Mouse (Mus musculus) midbrain, embryonic 11.5 days (tissue): ENCODE data around the gene Mnx1. TPM values are rescaled to one million over a fixed set of nuclear protein-coding genes. Genes with fewer than 3 reads are reported as not detected.
A peak's percentile ranks its signal among the peaks of the same experiment; 100 is the strongest.

Experiments
- ATAC-seq: fragments of 200-750 bp; cut with Nextera tagmentation; 2 replicates; pipeline ENCODE4 v1.8.0; 2017; ENCODE audit warnings: moderate TSS enrichment, moderate library complexity; ENCODE audit not compliant: low FRiP score
- DNase-seq: peaks from one replicate; pipeline ENCODE4 v3.0.0; 2015; ENCODE audit warnings: low spot score; ENCODE audit errors: missing footprints
- H3K27ac ChIP-seq: fragments of 300-500 bp; sonication (generic); 2 replicates; pipeline ENCODE4 v1.5.1; 2014; ENCODE audit warnings: low read depth, low read length
- H3K27me3 ChIP-seq: fragments of 300-500 bp; sonication (generic); 2 replicates; pipeline ENCODE4 v1.6.1; 2014; ENCODE audit warnings: mild to moderate bottlenecking, low read length, moderate library complexity, mixed read lengths; ENCODE audit not compliant: control insufficient read depth, insufficient read depth
- H3K36me3 ChIP-seq: fragments of 300-500 bp; sonication (generic); 2 replicates; pipeline ENCODE4 v1.6.1; 2014; ENCODE audit warnings: mild to moderate bottlenecking, low read length, moderate library complexity, mixed read lengths; ENCODE audit not compliant: control insufficient read depth, insufficient read depth
- H3K4me1 ChIP-seq: fragments of 300-500 bp; sonication (generic); 2 replicates; pipeline ENCODE4 v1.6.1; 2014; ENCODE audit warnings: low read length; ENCODE audit not compliant: control insufficient read depth, insufficient read depth
- H3K4me2 ChIP-seq: fragments of 300-500 bp; sonication (generic); 2 replicates; pipeline ENCODE4 v1.6.1; 2014; ENCODE audit warnings: mild to moderate bottlenecking, moderate library complexity
- H3K4me3 ChIP-seq: fragments of 300-500 bp; sonication (generic); 2 replicates; pipeline ENCODE4 v1.5.1; 2014; ENCODE audit warnings: low read depth, low read length
- H3K9ac ChIP-seq: fragments of 300-500 bp; sonication (generic); 2 replicates; pipeline ENCODE4 v1.6.1; 2014; ENCODE audit warnings: low read length
- H3K9me3 ChIP-seq: fragments of 300-500 bp; sonication (generic); 2 replicates; pipeline ENCODE4 v1.6.1; 2016; ENCODE audit warnings: low read length; ENCODE audit not compliant: control insufficient read depth
- WGBS: fragments of 180-500 bp; shearing (Covaris S2); extraction: QIAGEN DNeasy Blood & Tissue Kit; methylation state at CpG from one replicate; pipeline ENCODE4 v1.1.7; 2014; 5-methylcytosine and 5-hydroxymethylcytosine counted together
- polyA plus RNA-seq: library from polyadenylated mRNA; unstranded; fragments of >200 nt; fragmentation: Nextera tagmentation; extraction: Ambion mirVana; gene quantifications from 2 replicates; pipeline ENCODE4 v1.2.1, GENCODE M21; 2014

Gene Mnx1
- polyA plus RNA-seq, 1 experiment from 2014 or later, result not detected

DNA sequence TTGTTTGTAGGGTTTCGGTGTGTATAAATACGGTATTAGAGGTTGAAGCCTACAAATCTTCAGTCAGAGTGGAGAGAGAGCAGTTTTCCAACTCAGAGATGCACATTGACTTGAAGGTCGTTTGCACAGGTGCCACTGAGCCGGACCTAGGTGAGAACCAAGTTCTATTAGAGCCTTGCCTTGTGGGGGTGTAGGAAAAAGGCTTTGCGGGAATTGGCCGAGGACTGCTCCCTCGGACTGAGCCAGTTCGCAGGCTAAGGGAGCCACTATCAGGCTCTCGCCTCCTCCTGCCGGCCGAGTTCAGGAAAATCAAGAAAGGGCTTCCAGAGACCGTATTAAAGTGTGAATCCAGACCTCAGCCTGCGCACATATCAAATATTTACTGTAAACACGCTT lies 926 bp upstream of the Mnx1 start:
- under 1% methylated on average over 14 of the region's 14 CpGs for WGBS
- peaks cover 15% of the 10 kb centered on the region for H3K4me1 ChIP-seq
- no peak for DNase-seq
- no peaks in the 10 kb centered on the region for H3K36me3 ChIP-seq
- ATAC-seq, result peak; percentile 36; the same call in 1 of the 2 replicates
- H3K4me2 ChIP-seq, result no peak overlapping the region
- H3K27ac ChIP-seq, result no peak overlapping the region
- no peak overlapping the region for H3K4me3 ChIP-seq
- no peak overlapping the region for H3K9ac ChIP-seq
- H3K27me3 ChIP-seq, result peaks cover 99% of the 10 kb centered on the region
- no peaks in the 10 kb centered on the region for H3K9me3 ChIP-seq

DNA sequence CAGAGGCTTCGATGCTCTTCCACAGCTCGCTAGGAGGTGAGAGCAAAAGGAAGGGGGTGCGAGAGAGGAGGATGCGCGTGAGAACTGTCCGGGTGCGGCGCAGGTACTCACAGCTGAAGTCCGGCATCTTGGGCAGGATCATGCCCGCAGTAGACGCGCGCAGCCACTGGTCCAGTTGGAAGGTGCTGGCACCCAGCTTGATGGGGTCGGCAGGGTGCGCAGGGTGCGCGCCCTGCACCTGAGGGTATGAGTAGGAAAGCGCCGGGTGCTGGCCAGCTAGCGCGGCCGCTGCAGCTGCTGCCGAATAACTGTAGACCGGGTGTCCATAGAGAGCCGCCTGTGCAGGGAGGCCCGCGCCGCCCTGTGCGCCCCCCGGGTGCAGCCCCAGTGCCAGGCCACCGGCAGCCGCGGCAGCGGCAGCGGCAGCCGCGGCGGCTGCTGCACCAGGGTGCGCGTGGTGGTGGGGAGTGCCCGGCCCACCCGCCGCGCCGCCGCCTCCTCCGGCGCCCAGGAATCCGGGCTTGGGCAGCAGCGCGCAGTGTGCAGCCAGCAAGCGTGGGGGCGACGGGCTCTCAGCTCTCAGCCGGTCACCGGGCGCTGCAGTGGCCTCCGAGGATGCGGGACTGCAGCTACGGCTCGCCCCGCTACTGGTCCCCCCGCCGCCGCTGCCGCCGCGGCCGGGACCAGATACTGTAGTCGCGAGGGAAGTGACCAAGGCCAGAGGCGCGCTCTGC lies 629 bp downstream of the Mnx1 start:
- DNase-seq (peak; percentile 93), ATAC-seq (peak; percentile 41; the same call in 1 of the 2 replicates)
- Histone ChIP-seq H3K27me3 (peaks cover 99% of the 10 kb centered on the region), H3K27ac (no peak overlapping the region), H3K4me2 (peak overlapping the region; percentile 47), H3K9me3 (no peaks in the 10 kb centered on the region), H3K4me3 (peak overlapping the region; percentile 30), H3K36me3 (no peaks in the 10 kb centered on the region), H3K4me1 (peaks cover 15% of the 10 kb centered on the region), H3K9ac (no peak overlapping the region)
- under 1% methylated on average over 62 of the region's 73 CpGs for WGBS

DNA sequence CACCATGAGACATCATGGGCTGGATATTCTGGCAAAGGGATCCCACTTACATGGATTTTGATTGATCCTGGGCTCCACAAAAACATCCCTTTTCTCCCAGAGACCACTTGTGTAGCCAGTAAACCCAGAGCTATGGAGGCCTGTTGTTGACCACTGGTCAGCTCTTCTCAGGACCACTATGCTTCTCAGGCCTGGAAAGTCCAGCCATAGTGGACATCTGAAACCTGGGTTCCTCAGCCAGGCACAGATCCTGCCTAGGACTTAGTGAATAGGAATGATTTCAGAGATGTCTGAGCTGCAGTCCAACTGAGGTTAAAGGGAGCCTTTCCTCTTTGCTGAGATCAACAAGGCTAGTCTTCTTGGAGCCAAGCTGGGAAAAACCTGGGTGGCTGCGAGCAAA lies 2.2 kb downstream of the Mnx1 start:
- WGBS, result 7% methylated on average over 1 of the region's 1 CpGs
- H3K4me1 ChIP-seq, result peaks cover 15% of the 10 kb centered on the region
- H3K9me3 ChIP-seq, result no peaks in the 10 kb centered on the region
- H3K9ac ChIP-seq, result no peak overlapping the region
- H3K27me3 ChIP-seq, result peaks cover 100% of the 10 kb centered on the region
- H3K4me3 ChIP-seq, result no peak overlapping the region
- no peaks in the 10 kb centered on the region for H3K36me3 ChIP-seq
- peak; percentile 92 for DNase-seq
- H3K27ac ChIP-seq, result no peak overlapping the region
- no peak for ATAC-seq
- no peak overlapping the region for H3K4me2 ChIP-seq

DNA sequence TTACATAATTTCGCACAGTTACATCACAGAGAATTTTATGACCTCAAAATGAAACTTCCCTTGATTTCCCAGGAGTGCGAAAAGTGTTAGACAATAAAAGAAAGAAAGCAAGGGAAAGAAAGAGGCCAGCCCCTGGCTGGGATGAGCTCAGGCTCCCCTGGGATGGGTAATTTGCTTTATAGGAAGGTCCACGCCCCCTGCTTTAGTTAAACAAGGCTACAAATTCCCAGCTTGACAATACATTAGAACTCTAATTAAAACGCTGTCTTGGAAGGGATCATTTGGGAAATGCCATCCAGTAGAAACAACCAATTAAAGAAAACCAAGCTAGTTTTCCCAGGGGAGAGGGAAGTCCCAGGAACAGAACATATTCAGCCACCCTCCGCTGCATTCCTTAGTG lies 2.7 kb downstream of the Mnx1 start:
- H3K27ac ChIP-seq, result no peak overlapping the region
- H3K4me1 ChIP-seq, result peaks cover 15% of the 10 kb centered on the region
- under 1% methylated on average over 5 of the region's 5 CpGs for WGBS
- no peaks in the 10 kb centered on the region for H3K36me3 ChIP-seq
- no peaks in the 10 kb centered on the region for H3K9me3 ChIP-seq
- DNase-seq (peak; percentile 88), ATAC-seq (no peak)
- H3K27me3 ChIP-seq, result peaks cover 100% of the 10 kb centered on the region
- H3K9ac ChIP-seq, result no peak overlapping the region
- no peak overlapping the region for H3K4me3 ChIP-seq
- H3K4me2 ChIP-seq, result no peak overlapping the region

DNA sequence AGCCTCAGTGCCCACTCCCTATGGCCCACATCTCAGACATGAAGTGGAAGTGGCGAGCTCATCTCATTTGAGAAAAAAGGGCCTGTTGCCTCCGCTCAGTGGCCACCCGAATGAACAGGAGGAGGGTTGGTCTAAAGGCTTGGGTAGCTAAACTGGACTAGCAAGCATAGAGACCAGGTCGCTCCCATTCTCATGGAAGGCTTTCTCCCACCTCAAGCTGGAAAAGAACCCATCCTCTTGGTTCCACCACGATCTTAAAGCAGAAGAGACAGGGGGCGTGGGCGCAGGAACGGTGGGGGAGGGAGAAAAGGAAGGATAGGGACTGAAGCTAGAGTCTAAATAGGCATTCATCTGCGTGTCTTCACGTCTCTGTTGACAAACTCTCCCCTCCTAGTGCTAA lies 3.2 kb downstream of the Mnx1 start:
- Histone ChIP-seq H3K4me3 (no peak overlapping the region), H3K9ac (no peak overlapping the region), H3K9me3 (no peaks in the 10 kb centered on the region), H3K36me3 (no peaks in the 10 kb centered on the region), H3K27ac (no peak overlapping the region), H3K27me3 (peaks cover 100% of the 10 kb centered on the region), H3K4me2 (no peak overlapping the region), H3K4me1 (peaks cover 15% of the 10 kb centered on the region)
- DNase-seq, result peak; percentile 95
- WGBS, result under 1% methylated on average over 10 of the region's 10 CpGs
- ATAC-seq, result no peak

DNA sequence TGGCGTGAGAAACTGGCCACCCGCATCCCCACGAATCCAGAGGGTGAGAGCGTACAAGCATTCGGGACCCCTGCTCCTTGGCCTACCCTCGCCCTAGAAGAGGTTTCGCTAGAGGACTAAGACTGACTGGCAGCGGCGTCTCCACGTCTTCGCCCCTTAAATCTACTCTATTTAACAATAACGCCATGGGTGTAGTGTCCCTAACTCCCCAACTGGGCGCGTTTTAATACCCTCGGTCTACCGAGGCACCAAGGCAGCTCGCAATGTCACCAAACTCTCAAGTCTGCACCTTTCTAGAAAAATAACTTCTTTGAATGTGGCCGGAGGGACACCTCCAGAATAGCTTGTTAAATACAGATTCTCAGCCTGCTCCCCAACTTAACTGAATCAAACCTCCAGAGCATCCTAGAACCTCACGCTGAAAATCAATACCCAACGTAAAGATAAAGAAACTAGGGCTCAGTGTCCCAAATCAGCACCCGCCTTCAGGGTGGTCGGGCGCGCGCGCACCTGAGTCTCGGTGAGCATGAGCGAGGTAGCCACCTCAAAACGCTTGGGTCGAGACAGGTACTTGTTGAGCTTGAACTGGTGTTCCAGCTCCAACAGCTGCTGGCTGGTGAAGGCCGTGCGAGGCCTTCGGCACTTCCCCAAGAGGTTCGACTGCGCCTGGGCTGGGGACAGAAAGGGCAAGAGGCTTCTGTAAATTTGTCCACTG lies 3.9 kb downstream of the Mnx1 start:
- Histone ChIP-seq H3K4me2 (no peak overlapping the region), H3K4me3 (no peak overlapping the region), H3K4me1 (peaks cover 15% of the 10 kb centered on the region), H3K36me3 (no peaks in the 10 kb centered on the region), H3K9me3 (no peaks in the 10 kb centered on the region), H3K9ac (no peak overlapping the region), H3K27ac (no peak overlapping the region), H3K27me3 (peaks cover 100% of the 10 kb centered on the region)
- DNase-seq (peak; percentile 89), ATAC-seq (no peak)
- WGBS, result 1% methylated on average over 35 of the region's 35 CpGs

DNA sequence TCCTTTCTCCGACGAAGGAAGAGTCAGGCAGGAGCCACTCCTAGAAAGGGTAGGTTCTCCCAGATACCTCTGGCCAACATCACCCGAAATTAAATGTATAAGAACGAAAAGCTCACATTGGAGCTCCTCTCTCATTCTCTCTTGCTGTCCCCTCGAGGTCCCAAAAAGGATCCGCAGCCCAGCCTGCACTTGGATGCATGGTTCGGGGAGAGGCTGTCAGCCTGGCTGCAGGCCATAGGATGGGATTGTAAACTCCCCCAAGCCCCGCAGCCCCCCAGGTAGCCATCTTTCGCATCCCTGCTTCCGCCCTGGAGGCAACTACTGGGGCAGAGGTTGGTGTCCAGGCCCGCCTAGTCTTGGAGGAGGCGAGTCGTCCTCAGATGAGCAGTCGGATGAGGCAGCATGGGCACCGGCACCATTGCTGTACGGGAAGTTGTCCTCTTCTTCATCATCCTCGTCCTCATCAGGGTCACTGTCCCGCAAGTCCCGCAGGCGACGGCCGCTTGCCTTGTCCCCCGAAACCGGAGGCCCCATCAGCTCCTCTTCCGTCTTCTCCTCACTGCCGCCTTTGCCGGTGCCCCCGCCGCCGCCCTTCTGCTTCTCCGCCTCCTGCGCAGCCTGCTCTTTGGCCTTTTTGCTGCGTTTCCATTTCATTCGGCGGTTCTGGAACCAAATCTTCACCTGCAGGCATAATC lies 4.6 kb downstream of the Mnx1 start:
- Histone ChIP-seq H3K4me2 (no peak overlapping the region), H3K4me3 (no peak overlapping the region), H3K4me1 (peaks cover 14% of the 10 kb centered on the region), H3K36me3 (no peaks in the 10 kb centered on the region), H3K9ac (no peak overlapping the region), H3K27ac (no peak overlapping the region), H3K9me3 (no peaks in the 10 kb centered on the region), H3K27me3 (peaks cover 100% of the 10 kb centered on the region)
- ATAC-seq (no peak), DNase-seq (peak; percentile 94)
- under 1% methylated on average over 35 of the region's 35 CpGs for WGBS

DNA sequence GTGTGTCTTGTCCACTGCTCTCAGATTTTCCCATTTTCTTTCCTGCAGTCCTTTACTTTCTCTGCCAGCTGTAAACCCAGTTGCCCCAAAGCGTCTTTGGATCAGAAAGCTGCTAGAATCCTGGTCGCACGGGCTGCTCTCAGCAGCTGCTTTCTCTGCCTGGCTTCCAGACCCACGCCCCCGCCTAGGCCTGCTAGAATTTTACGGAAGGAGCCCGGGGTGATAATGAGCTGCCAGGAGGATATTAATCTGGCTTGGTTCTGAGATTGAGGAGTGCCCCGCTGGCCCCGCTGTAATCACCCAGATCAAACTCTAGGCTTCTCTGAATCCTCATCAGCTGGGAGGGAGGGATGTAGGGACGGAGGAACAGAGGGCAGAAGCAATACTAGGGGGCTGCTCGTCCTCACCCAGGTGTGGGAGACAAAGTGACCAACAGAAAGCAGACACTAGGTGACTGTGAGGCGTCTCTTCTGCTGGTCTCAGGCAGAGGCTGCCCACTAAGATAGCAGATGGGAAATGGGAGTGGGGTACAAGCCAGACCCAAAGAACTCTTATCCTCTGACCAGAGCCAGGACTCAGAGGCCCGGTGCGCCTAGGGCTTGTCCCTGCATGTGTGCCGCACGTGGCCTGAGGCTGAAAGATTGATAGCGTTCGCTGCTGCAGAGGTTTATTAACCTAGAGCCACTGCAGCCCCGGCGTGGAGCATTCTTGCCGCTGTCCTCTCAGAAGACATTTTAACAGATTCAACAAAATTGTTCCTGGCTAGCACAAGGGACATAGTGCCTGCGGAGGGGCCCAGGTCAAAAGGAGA lies 6.2 kb downstream of the Mnx1 start:
- H3K4me2 ChIP-seq, result no peak overlapping the region
- under 1% methylated on average over 22 of the region's 22 CpGs for WGBS
- no peak overlapping the region for H3K4me3 ChIP-seq
- H3K9me3 ChIP-seq, result no peaks in the 10 kb centered on the region
- H3K36me3 ChIP-seq, result no peaks in the 10 kb centered on the region
- peaks cover 7% of the 10 kb centered on the region; the same call in 1 of the 2 replicates for H3K4me1 ChIP-seq
- H3K9ac ChIP-seq, result no peak overlapping the region
- peak; percentile 95 for DNase-seq
- H3K27me3 ChIP-seq, result peaks cover 98% of the 10 kb centered on the region
- no peak overlapping the region for H3K27ac ChIP-seq
- no peak for ATAC-seq
